Mouse (Mus musculus): Measurements from ENCODE around the gene H2al2c.
"Not testable (repeated sequence)": the region's sequence is repeated elsewhere in the genome, so short reads cannot be mapped to it uniquely, and the experiment has no call there.

Gene H2al2c

DNA sequence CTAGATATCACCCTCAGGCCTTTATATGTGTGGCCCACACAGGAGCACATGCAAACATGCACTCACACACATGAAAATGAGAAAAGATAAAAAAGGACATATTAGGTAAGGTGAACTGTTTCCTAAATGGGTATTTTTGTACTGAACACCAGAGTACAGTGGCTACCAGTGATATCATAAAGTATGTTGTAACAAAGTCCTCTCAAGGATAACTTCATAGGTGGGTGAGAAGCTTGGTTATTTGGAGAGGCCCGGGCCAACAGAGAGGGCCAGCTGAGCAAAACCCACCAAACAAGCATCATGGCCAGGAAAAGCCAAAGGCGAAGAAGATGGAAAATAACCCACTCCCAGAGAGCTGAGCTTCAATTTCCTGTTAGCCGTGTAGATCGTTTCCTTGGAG lies at the start of gene H2al2c:
Gene H2al2c (plus strand): TSS at position 301 of the 400 bp plus-strand sequence.
- DNase-seq (ENCODE audit: low spot score) = not testable (repeated sequence)

All from adipocyte (in vitro differentiated cells).